Mouse (Mus musculus) urinary bladder, adult 18-20 months (tissue): Measurements from ENCODE around the gene Cd276.

Experiments used
- DNase-seq, 2 experiments: peaks; one replicate each; pipeline ENCODE4 v3.0.0; 2022; ENCODE audit warnings: low spot score in 2 of 2, mixed read lengths in 2 of 2

Cd276 gene

DNA sequence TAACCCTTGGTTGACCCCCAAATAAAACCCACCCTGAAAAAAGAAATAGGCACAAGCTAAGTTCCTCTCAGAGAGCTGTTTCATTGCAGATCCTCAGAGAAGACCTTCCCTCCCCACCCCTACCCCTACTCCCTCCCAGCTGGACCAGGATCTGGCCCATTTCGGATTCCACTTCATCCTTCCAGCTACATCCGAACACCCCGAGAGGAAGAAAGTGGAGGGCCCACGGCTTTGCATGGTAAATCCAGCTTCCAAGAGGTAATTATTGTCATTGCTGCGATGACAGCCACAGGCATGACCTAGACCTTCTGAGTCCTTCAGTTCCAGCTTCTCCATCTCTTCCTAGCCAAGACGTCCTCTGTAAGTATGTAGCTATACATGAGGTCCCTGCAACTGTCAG is 4.3 kb downstream of the Cd276 start:
- DNase-seq = no peak

DNA sequence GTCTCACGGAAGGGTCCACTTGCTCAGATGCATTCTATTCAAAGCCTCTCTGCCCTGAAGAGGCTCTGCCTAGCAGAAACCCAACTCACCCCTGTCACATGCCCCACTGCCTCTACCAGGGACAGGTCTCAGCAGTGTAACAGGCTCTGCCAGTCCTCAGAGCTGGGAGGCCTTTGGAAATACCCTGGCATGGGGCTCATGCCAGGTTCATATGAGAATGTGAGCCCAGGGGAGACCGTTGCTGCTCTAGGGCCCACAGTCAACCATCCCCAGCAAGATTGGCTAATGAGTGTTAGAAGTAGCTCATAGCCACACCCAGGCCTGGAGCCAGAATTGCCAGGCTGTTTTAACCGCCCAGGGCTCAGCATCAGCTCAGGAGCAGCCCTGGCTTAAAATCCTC is 5.5 kb downstream of the Cd276 start:
- no peak for DNase-seq

DNA sequence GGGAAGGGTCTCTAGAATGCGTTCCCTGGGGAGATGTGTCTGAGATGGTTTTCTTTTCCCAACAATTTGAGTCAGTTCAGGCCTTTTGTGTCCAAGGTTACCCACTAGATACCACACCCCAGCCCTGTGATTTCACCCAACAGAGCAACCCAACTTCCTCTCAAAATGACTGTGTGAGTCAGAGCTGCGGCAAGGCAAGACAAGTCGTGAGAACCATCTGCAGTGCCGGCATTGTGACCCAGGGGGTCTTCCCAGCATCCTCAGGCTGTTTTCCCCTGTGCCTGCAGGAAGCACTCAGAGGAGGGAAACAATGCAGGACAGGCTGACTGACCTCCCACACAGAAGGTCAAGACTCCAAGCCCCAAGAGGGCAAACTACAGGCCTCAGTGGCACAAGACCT is 6.3 kb downstream of the Cd276 start:
- DNase-seq = no peak

DNA sequence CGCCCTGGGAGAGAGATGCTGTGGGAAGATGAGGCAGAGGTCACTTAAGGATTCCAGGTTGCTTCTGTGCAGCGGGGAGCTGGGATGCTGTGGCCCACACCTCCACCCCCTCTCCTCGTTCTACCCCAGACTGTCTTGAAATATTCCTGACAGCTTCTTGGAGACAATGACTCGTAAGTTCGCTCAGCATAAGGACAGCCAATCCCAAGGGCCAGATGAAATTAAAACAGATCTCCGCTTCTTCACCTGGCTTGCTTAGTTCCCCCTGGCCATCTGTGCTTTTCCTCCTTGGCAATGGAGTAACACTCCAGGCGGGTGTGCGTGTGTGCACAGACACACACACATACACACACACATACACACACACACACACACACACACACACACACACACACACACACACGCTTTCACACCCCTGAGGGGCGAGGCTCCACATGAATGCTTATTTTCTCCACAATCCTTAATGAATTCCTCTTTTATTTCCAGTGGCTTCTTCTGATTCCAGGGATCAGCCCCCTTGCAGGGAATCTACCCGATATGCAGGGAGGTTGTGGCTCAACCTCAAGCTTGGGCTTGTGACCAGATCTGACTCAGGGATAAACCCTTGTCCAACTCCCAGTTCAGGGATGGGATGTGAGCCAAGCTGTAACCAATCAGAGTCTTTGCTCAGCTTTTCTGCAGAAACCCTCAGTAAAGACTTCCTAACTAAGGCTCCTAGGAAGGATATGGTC is 8.4 kb downstream of the Cd276 start:
- DNase-seq = peak in 1 of 2 experiments; percentile 49

DNA sequence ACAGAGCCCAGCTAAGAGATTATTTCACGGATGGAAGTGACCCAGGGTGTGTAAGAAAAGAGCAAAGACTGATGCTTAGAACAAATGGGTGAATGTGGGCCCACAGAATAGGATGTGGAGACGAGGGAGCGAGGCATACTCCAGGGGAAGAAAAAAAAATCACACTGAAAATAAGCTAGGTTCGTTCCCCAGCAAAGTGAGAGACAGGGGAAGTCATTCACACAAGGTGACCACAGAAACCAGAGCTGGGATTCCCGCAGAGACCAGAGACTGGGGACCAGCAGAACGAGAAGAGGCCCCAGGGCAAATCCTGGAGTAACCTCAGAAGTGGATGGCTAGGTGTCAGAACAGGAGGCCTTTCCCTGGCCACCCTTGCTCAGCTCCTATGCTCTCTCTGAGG is 9.8 kb downstream of the Cd276 start:
- DNase-seq = no peak

DNA sequence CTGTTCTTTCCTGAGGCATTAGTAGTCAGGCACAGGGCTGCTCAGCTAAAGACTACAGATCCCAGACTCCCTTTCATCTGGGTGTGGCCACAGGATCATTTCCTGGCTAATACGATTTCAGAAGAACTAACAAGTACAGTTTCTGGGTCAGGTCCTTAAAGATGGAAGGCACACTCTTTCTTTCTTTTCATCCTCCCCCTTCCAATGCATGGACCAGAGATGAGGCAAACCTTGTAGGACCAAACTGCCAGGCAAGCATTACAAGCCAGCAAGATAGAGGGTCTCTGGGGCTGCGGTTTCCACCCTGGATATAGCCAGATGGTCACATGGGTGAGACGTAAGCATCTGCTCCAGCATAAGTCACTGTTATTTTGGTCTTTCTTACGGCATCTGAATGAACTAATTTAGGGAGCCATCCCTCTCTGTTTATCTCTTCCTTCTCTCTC is 10.3 kb downstream of the Cd276 start:
- DNase-seq = no peak

DNA sequence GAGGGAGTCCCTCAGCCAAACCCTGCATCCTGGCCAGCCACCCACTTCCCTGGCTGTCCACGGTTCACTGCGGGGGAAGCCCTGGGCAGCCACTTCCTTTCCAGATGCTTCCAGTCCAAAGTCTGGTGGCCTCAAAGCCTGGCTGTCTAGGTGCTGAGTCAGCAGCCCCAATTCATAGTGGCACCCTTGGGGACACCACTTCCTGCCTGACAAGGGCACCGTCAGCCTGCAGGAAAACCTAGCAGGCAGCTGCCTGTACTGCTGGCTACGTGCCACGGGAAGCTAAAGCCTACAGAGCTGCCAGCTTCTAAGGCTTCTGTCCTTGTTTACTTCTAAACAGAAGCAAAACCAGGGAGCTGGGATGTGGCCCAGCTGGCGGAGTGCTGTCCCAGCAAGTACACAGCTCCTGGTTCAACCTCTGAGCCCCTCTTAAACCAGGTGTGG is 13.3 kb downstream of the Cd276 start:
- peak; percentile 73 to 80 for DNase-seq

DNA sequence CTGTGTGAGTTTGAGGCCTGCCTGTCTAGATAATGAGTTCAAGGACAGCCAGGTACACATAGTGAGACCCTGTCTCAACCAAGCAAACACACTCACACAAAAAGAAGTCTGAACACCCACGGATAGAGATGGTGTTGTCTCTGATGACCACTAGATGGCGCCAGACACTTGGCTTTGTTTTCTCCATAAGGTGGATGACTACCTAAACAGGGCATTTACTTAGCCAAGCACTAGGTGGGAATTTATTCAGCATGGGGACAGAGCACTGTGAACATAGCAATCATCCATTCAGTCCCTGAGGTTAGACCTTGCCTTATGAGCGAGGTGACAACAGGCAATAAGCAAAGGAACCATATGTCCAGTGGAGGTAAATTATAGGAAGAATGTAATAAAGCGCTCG is 15.4 kb downstream of the Cd276 start:
- DNase-seq = no peak

DNA sequence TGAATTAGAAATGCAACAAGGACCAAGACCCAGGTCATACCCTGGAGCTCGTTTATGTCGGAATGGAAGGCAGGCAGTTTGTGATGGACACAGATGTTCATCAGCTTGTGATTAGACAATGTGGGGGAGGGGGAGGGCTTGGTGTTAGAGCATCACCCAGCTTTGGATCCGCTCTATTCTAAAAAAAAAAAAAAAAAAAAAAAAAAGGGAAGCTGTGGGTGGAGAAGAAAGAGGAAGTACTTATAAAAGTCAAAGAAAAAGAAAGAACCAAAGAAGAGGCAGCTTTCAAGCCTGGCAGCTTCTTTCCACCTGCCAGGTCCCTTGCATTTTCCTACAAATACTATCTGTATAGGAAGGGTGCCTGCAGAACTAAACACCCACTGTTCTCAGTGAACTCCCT is 17.5 kb downstream of the Cd276 start:
- no peak for DNase-seq

DNA sequence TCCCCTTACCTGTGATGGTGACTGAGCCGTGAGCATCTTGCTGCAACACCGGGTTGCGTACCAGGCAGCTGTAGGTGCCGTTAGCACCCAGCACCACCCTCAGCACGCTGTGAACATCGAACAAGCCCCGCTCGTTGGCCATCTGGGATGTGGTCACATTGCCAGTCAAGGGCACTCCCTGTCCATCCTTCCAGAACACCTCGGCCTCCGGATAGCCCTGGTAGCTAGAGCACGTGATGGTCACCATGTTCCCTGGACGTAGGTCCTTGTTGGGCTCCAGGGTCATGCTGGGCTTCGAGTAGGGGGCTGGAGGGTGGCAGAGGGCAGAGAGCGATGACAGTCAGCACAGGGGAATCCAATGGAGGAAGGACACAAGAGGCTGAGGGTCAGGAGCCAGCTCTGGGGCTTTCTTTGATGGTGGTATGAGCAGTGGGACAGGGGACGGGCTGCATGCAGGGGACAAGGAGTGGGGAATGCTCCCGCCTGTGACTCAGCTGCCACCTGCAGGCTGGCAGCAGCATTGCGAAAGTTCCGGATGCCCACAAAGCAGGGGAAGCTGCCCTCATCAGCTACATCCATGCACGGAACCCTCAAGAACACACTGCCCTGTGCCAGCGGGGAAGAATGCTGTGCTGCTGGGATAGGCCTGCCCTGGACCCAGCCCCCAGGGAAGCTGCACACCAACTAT is 19.6 kb downstream of the Cd276 start:
- no peak for DNase-seq

DNA sequence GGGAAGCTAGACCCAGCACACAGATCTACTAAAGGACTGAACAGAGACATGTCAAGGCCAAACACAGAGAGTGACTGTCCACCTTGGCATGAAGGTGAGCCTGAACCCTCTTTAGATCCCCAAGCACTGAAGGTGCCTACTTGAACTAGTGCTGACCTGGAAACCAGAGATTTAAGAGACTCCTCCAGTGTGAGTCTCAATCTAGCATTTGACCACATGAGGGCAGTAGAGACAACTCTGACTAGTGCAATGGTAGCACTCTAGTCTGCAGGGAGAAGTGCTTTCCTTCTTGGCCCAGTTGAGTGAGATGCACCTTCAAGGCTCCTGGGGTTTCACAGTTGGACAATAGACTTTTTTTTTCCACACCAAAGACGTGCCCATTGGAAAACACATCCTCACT is 20.5 kb downstream of the Cd276 start:
- no peak for DNase-seq

DNA sequence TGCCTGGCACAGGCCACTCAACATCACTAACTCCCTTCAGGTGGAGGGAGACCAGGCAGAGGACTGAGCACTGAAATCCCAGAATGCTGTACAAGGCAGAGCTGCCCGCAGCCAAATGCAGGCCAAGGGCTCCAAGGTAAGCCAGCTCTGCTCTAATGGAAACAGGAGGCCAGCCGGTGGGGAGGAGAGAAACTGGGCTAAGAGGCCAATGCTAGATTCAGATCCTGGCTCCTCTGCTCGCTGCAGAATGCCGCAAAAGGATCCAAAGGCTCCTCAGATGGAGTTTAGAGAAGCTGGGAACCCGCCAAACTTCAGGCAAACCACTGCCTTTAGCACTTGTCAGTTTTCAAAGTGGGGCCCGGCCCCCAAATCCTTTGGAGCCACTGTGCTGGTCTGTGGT is 21.9 kb downstream of the Cd276 start:
- no peak for DNase-seq

DNA sequence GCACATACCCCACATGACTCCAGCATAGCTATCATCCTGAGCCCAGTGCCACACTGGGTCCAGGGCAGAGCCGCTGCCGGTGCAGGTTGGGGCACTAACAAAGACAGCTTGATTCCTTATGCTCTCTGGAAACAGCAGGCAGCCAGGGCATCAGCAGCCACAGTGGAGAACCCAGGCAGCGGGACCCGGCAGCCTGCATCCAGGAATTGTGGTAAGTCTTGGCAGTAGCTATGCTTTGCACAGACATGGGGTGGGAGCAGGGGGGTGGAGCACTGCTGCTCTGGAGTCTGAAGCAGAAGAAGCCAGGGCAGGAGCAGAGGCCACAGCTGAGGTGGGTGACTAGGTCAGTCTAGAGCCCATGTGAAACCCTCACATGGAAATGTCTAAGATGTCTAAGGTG is 23.0 kb downstream of the Cd276 start:
- no peak for DNase-seq

DNA sequence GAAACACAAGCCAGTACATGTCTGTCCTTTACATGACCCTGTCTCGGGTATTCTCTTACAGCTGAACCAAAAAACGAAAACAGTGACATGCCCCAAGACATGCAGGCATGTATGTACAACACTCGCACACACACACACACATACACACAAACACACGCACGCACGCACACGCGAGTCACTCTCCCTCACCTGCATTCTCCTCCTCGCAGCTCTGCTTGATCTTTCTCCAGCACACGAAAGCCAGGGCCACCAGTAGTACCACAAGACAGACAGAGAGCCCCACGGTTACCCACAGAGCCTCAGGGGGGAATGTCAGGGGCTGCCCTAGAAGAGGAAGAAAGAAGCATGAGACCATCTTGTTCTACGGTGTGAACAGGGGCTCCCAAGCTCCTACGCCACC is 24.8 kb downstream of the Cd276 start:
- DNase-seq = no peak

DNA sequence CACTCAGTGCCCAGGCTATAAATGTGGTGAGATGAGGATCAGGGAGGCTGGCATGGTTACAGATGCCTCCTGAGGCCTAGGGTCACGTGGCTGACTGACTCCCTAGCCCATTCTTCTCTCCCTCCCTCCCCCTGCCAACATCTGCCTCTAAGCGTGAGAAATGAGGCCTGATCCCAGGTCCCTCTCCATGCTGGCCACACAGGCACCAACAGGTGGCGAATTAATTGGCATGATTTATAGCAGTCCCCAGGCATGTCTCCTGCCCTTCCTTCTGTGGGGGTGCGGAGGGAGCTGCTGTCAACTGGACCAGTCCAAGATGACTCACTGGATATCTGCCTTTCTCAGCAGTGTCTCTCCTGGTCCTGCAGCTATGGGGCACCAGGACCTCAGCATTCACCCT is 27.4 kb downstream of the Cd276 start:
- DNase-seq = no peak

DNA sequence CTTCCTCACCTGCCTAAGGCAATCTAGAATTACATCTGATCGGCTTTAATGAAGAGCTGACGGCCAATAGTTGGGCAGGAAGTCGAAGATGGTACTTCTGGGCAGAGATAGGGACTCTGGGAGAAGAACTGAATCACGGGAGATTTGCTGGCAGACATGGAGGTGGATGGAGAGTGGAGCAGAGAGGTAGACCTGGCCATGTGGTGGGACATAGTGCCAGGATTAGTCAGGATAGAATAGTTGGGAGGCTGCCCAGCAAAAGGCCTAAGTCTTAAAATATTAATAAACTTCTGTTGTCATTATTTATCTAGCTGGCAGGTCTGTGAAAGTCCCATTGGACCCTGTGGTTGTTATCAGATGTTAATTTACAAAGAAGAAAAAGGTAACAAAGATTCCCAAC is 30.1 kb downstream of the Cd276 start:
- DNase-seq = no peak

DNA sequence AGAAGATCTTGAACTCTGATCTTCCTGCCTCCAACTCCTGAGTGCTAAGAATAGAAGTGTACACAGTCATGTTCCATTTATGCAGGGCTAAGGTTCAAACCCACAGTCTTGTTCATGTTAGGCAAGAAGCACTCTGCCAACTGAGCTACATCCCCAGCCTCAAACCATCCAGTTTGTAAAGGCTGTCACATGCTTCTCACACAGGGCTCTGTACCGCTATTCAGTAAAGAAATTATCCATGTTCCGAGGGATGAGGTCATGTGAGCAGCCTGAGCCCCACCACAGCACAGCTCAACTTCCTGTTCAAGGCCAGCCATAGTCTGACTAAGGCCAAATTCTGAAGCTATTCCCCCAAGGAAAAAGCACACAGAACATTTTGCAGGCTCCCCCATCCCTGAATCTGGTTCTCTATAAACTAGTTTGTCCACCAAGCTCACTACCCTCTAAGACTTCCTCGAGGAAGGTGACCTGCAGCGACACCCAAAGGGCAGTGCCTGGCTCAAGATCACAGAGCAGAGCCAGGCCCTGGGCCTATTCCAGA is 33.3 kb downstream of the Cd276 start:
- DNase-seq = no peak

DNA sequence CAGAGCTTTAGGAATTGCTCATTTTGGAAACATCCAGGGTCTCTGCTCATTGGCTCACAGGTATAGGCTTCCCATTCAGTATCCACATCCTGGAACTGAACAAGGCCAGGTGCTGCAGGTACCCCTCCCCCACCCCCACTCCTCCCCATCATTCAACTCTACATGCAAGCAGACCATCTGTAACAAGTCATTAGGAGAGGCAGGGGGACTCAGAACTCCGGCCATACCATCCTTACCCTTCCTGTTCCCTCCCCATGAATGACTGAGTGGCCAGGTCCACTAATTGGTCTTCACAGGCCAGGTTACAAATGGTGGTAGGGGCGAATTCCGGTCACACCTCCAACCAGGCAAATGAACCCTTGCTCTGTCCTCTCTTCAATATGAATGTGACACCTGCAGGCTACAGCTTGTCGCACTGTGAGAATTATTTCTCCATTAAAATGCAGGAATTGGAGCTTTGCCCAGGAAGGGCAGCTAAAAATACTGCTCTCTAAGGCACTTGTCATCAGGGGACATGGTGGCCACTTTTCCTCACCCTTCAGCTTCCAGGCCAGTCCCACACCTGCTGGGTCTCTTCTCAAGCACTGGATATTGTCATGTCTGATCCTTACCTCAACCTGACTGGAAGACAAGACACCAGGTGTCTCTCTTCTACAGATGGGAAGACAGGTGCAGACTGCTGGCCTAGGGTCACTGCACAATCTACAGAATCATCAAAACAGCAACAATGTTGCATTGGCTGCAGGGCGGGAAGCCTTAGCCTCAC is 34.2 kb downstream of the Cd276 start:
- DNase-seq = no peak

DNA sequence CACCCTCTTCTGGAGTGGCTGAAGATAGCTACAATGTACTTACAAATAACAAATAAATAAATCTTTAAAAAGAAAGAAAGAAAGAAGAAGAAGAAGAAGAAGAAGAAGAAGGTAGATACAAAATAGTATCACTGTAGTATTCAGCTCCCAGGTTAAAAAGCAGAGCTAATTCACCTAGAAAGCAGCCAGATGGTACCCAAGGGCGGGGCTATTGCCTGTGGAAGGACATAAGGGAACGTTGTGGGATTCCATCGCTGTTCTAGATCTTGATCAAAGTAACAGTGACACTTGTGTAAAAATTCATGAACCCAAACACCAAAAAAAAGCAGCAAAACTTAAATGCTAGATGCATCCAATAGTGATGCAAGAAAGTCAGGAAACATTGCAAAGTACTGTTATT is 35.3 kb downstream of the Cd276 start:
- DNase-seq = no peak

DNA sequence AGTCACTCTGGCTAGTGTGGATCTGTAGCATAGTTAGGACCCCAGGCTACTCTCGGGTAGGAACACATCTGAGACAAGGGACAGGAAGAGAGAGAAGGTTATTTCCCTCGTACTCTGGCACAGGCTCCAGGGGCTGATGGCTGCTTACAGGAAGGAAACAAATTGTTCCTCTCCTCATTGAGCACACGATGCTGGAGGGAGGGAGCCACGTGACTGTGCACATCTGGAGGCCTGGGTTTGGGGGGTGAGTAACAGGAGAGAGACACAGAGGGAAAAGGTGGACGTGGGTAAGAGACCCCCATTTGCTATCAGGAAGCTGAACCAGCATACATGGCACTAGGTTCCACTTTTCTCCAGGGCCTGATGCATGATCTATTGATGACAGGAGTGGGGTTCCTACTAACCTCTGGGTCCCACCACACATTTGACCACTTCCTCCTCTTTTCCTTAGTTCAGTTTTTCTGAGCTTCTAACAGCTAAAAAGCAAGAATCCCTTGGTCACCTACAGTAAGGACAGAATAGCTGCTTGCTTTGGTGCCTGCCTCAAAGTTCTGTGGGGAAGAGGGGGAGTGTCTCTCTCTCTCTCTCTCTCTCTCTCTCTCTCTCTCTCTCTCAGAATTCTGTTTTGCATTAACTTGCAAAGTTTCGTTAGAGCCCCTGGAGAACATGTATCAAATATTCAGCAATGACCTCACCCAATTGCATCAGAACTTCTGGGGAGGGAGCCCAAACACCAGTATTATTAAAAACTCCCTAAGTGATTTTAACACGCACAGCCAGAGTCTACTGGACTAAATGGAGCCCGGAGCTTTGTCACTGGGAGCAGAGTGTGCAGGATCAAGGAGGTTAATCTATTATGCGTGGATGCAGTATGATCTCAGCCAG is 37.1 kb downstream of the Cd276 start:
- DNase-seq = no peak

DNA sequence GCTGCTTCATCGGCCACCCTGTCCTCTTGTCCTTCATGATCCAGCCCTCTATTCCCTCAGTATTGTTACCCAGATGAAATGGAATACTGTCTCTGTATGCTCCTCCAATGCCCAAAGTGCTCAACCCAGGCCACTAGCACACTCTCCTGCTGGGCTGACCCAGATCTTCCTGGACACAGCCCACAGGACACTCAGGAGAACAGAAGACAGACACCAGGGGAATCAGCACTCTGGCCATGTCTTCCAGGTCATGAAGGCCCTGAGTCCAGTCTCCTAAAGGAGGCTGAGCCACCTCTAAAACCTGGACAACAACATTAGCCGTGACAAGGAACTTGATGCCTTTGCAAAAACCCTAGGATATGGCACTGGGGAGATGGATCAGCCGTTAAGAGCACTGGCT is 38.8 kb downstream of the Cd276 start:
- no peak for DNase-seq

DNA sequence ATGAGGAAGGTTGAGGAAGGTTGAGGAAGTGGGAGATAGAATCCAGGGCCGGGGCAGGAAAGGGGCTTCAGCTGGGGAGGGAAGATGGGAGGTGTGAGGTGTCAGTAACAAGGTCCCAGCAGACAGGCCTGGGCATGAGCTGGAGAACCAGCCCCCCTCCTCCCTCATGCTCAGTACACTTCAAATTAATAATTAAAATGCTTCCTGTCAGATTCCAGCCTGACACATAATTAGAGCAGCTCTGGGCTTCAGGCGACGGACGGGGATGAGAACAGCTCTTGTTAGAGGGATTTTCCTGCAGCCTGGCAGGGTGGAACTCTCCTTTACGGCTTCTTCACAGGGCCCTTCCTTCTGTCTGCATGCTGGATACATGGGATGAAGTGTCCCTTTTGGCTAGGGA is 41.5 kb downstream of the Cd276 start:
- no peak for DNase-seq
